Mouse (Mus musculus) heart, postnatal 0 days (tissue): ENCODE data around the gene Ankfn1. TPM values are rescaled to one million over a fixed set of nuclear protein-coding genes. Genes with fewer than 3 reads are reported as not detected.
A peak's percentile ranks its signal among the peaks of the same experiment; 100 is the strongest.

Experiments used
- ATAC-seq: fragments of 200-750 bp; cut with Nextera tagmentation; 2 replicates; pipeline ENCODE4 v1.8.0; 2017; ENCODE audit warnings: low read depth, moderate number of reproducible peaks, moderate library complexity; ENCODE audit not compliant: insufficient read depth
- DNase-seq: peaks from one replicate; pipeline ENCODE4 v3.0.0-alpha.2; 2016; ENCODE audit warnings: low spot score
- H3K27ac ChIP-seq: fragments of 300-500 bp; sonication (generic); 2 replicates; pipeline ENCODE4 v1.5.1; 2014; ENCODE audit warnings: low read depth, mild to moderate bottlenecking
- H3K27me3 ChIP-seq: fragments of 300-500 bp; sonication (generic); 2 replicates; pipeline ENCODE4 v1.6.1; 2014; ENCODE audit warnings: low read length, mixed read lengths; ENCODE audit not compliant: control insufficient read depth, insufficient read depth
- H3K36me3 ChIP-seq: fragments of 300-500 bp; sonication (generic); replicated peaks from 2 replicates; pipeline ENCODE4 v1.6.1; 2014; ENCODE audit warnings: low read length, mixed read lengths; ENCODE audit not compliant: control insufficient read depth, insufficient read depth
- H3K4me1 ChIP-seq: fragments of 300-500 bp; sonication (generic); 2 replicates; pipeline ENCODE4 v1.6.1; 2014; ENCODE audit warnings: antibody characterized with exemption; ENCODE audit not compliant: control insufficient read depth, insufficient read depth
- H3K4me2 ChIP-seq: fragments of 300-500 bp; sonication (generic); 2 replicates; pipeline ENCODE4 v1.6.1; 2014; ENCODE audit warnings: low read depth, mild to moderate bottlenecking, low read length, moderate library complexity
- H3K4me3 ChIP-seq: fragments of 300-500 bp; sonication (generic); 2 replicates; pipeline ENCODE4 v1.5.1; 2014; ENCODE audit warnings: low read depth, low read length
- H3K9ac ChIP-seq: fragments of 300-500 bp; sonication (generic); replicated peaks from 2 replicates; pipeline ENCODE4 v1.6.1; 2014; ENCODE audit warnings: low read depth, low read length, mixed read lengths
- H3K9me3 ChIP-seq: fragments of 300-500 bp; sonication (generic); replicated peaks from 2 replicates; pipeline ENCODE4 v1.6.1; 2016; ENCODE audit warnings: low read length; ENCODE audit not compliant: control insufficient read depth
- CTCF ChIP-seq: IDR thresholded peaks from 2 replicates; pipeline ENCODE4 v1.5.1; 2016; ENCODE audit warnings: antibody characterized with exemption, control low read depth, low read depth
- EP300 ChIP-seq: IDR thresholded peaks from 2 replicates; pipeline ENCODE4 v1.6.1; 2016; ENCODE audit warnings: antibody characterized with exemption, low read depth
- WGBS: fragments of 180-500 bp; shearing (Covaris S2); extraction: QIAGEN DNeasy Blood & Tissue Kit; methylation state at CpG from one replicate; pipeline ENCODE4 v1.1.7; 2014; 5-methylcytosine and 5-hydroxymethylcytosine counted together
- polyA plus RNA-seq: library from polyadenylated mRNA; unstranded; fragments of >200 nt; fragmentation: Nextera tagmentation; extraction: Ambion mirVana; gene quantifications from 2 replicates; pipeline ENCODE4 v1.2.1, GENCODE M21; 2015
- total RNA-seq: library from RNA; depleted of rRNA; stranded (reverse); fragments of >200 nt; gene quantifications from 2 replicates; pipeline ENCODE4 v1.2.3, GENCODE M21; 2014; ENCODE audit warnings: low replicate concordance

The Ankfn1 gene
- total and polyA plus RNA-seq, 2 experiments from 2014 or later: not detected

DNA sequence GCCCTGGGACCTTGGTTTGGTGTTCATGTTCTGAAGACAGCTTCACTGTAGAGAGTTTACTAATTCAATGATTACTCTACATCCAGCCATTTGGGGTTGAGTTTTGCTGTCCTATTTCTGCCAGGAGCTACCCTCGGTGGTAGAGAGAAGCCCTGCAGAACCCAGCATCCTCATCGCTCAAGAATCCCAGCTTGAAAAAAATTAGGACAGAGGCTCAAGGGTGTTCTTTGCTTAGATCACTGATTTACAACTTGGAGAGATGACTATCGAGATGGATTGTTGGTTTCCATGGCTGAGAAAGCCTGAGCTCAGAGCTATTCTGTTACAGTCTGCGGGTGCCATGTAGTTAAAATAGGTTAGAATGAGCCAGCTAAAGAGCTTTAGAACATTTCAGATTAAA lies 209.2 kb downstream of the Ankfn1 start:
- Histone ChIP-seq H3K9me3 (no peaks in the 10 kb centered on the region), H3K4me2 (no peak overlapping the region), H3K27ac (no peak overlapping the region), H3K4me1 (no peaks in the 10 kb centered on the region), H3K27me3 (no peaks in the 10 kb centered on the region), H3K9ac (no peak overlapping the region), H3K36me3 (no peaks in the 10 kb centered on the region), H3K4me3 (no peak overlapping the region)
- WGBS: 80% methylated on average over 4 of the region's 4 CpGs
- ATAC-seq (no peak), DNase-seq (no peak)
- TF ChIP-seq EP300 (no peak), CTCF (no peak)

DNA sequence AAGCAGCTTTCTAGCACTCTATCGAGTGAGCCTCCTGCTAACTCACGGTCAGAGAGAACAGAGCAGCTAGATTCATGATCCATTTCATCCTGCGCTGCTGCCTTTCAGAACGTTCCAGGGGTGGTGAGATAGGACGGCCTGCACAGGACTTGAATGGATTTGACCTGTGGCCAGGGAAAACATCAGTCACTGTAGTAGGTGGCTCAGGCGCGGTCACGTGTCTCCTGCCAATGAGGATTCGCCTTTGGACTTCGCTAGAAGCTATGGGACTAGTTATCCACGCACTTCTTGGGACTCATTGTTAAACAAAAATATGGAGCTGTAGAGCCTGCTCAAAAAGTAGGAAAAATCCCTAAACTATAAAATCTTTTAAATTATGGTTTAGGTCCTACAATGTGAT lies 226.0 kb downstream of the Ankfn1 start:
- ATAC-seq: no peak
- H3K36me3 ChIP-seq: no peaks in the 10 kb centered on the region
- no peak for TF ChIP-seq CTCF
- TF ChIP-seq EP300: no peak
- H3K9ac ChIP-seq: no peak overlapping the region
- no peak overlapping the region for H3K4me2 ChIP-seq
- H3K9me3 ChIP-seq: no peaks in the 10 kb centered on the region
- H3K4me3 ChIP-seq: no peak overlapping the region
- 81% methylated on average over 11 of the region's 11 CpGs for WGBS
- no peak overlapping the region for H3K27ac ChIP-seq
- no peak for DNase-seq
- H3K27me3 ChIP-seq: no peaks in the 10 kb centered on the region
- H3K4me1 ChIP-seq: no peaks in the 10 kb centered on the region

- Histone ChIP-seq H3K9ac (no peak overlapping the region), H3K4me3 (no peak overlapping the region), H3K36me3 (no peaks in the 10 kb centered on the region), H3K4me1 (no peaks in the 10 kb centered on the region), H3K27me3 (no peaks in the 10 kb centered on the region), H3K27ac (no peak overlapping the region), H3K9me3 (no peaks in the 10 kb centered on the region), H3K4me2 (no peak overlapping the region)
- TF ChIP-seq CTCF (no peak), EP300 (no peak)
- ATAC-seq (no peak), DNase-seq (no peak)
- WGBS: 78% methylated on average over 3 of the region's 3 CpGs
Observed at GRCm38 (mm10) chr11:89550921-89551320, 226.5 kb downstream of the Ankfn1 start.

DNA sequence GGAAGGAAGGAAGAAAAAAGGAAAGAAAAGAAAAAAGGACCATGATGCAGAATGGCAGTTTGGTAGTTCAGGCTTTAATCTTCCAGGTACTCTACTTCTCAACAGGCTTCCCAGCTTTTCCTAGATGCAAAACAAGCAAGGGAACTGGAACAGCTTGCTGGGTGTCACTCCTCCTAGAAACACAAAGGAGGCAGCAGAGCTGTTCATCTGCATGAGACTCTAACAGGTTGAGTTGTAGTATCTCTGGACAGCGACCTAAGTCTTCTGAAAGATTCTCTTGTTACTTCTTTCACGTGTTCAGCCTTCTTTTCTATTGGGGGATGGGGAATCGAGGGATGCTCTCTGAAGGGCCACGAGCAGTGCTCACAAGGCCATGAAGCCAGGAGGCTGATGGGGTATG lies 228.7 kb downstream of the Ankfn1 start:
- no peaks in the 10 kb centered on the region for H3K36me3 ChIP-seq

GRCm38 (mm10) chr11:89546164-89546563 lies 231.3 kb downstream of the Ankfn1 start:
- Histone ChIP-seq H3K4me2 (no peak overlapping the region), H3K9ac (no peak overlapping the region), H3K27ac (no peak overlapping the region), H3K4me1 (no peaks in the 10 kb centered on the region; the same call in 1 of the 2 replicates), H3K36me3 (no peaks in the 10 kb centered on the region), H3K27me3 (no peaks in the 10 kb centered on the region), H3K9me3 (no peaks in the 10 kb centered on the region), H3K4me3 (no peak overlapping the region)
- WGBS: 31% methylated on average over 7 of the region's 7 CpGs
- DNase-seq (peak; percentile 55), ATAC-seq (peak; percentile 6; the same call in 1 of the 2 replicates)
- TF ChIP-seq EP300 (no peak), CTCF (peak; percentile 46)

More for the DNA sequence above, 228.7 kb downstream of the Ankfn1 start:
- ATAC-seq (no peak), DNase-seq (no peak)
- TF ChIP-seq EP300 (no peak), CTCF (no peak)
- Histone ChIP-seq H3K27ac (no peak overlapping the region), H3K9me3 (no peaks in the 10 kb centered on the region), H3K4me2 (no peak overlapping the region), H3K9ac (no peak overlapping the region), H3K27me3 (no peaks in the 10 kb centered on the region), H3K4me3 (no peak overlapping the region), H3K4me1 (no peaks in the 10 kb centered on the region; the same call in 1 of the 2 replicates)
- 39% methylated on average over 4 of the region's 4 CpGs for WGBS
